Mouse (Mus musculus): ENCODE measurements around the gene Rusc2. TPM values are rescaled to one million over a fixed set of nuclear protein-coding genes. Genes with fewer than 3 reads are reported as not detected.

The Rusc2 gene
- 3.6 and 3.9 TPM in 2 replicates for polyA plus RNA-seq (2015; fragmentation: Nextera tagmentation; extraction: Ambion mirVana)

GRCm38 (mm10) chr4:43381408-43382154 is at the start of gene Rusc2:
TSS of gene Rusc2 (plus strand) at chr4:43381979.

DNA sequence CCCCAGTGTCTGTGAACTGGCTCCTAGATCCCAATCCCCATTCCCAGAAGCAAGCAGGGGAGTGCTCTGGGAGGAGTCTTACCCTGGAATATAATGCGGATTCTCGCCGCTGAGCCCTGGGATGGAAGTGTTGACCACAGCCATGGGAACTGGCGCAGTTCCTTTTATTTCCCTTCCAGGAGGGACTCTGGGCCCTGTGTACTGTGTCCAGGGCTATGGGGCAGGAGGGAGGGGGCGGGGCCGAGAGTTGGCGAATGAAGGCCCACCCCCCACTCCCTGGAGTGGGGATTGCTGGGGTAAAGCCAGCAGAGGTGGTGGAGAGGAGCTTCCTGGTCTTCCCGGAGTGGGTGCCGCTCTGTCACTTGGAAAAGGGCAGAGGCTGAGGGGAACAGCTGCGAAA is 47.2 kb downstream of the Rusc2 start, which contains the start of gene Fam166b:
Gene Fam166b (minus strand): TSS at position 189 of the 400 bp plus-strand sequence.

GRCm38 (mm10) chr4:43441639-43442038 is 59.9 kb downstream of the Rusc2 start, which contains the start of gene Tesk1:
TSS of gene Tesk1 (plus strand) at chr4:43441939.

DNA sequence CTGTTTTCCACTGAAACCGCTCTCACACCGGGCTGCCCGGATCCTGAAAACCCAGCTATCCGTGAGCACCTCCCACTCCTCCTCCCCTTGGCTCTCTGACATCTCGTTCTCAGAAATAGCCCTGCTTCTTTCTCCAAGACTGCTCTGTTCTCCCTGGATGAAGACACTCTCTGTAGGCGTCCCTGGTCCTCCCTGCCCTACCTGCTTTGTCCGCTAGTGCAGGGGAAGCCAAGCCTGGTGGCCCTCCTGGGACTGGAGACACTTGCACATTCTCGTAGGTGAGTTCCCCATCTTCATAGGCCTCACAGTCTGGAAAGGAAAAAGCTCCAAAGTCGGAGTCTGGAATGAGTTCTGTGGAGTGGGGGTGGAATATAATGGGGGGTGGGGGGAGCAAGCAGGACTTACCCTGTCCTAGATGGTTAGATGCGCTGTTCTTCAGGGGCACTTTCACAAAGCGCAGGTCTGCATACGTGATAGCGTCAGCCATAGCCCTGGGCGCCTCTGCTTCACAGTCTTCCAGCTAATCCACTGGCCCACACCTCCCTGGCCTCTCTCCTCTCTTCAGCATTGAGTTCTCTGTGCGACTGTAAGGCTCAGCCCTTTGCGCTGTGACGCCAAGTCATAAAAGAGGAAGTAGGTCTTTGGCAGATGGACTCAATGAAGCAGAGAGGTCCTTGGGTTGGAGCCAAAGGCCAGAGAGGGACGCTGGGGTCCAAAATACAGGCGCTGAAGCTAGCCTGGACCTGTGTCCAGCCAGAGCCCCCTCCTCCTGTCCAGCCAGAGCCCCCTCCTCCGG is 72.5 kb downstream of the Rusc2 start, which contains the start of gene Cd72:
Gene Cd72 (minus strand): TSS at position 588 of the 796 bp plus-strand sequence.

Other genes with a start within 250 kb of the Rusc2 start
- 0.82 and 1.6 TPM in 2 replicates for gene Atp8b5, start 114.8 kb upstream of the Rusc2 start, polyA plus RNA-seq (2015; fragmentation: Nextera tagmentation; extraction: Ambion mirVana)
- not detected in 2 replicates for gene Fam166b, start 47.2 kb downstream of the Rusc2 start, polyA plus RNA-seq (2015; fragmentation: Nextera tagmentation; extraction: Ambion mirVana)
- 1.3 and 2.5 TPM in 2 replicates for gene Tesk1, start 60.0 kb downstream of the Rusc2 start, polyA plus RNA-seq (2015; fragmentation: Nextera tagmentation; extraction: Ambion mirVana)
- 8.4 and 12.7 TPM in 2 replicates for gene Cd72, start 72.6 kb downstream of the Rusc2 start, polyA plus RNA-seq (2015; fragmentation: Nextera tagmentation; extraction: Ambion mirVana)
- gene Sit1, start 101.8 kb downstream of the Rusc2 start, polyA plus RNA-seq (2015; fragmentation: Nextera tagmentation; extraction: Ambion mirVana) = 0.59 and 1.4 TPM in 2 replicates
- 42.9 and 45.9 TPM in 2 replicates for gene Ccdc107, start 110.9 kb downstream of the Rusc2 start, polyA plus RNA-seq (2015; fragmentation: Nextera tagmentation; extraction: Ambion mirVana)
- gene Arhgef39, start 117.7 kb downstream of the Rusc2 start, polyA plus RNA-seq (2015; fragmentation: Nextera tagmentation; extraction: Ambion mirVana) = 38.1 and 40.1 TPM in 2 replicates
- gene Car9, start 125.0 kb downstream of the Rusc2 start, polyA plus RNA-seq (2015; fragmentation: Nextera tagmentation; extraction: Ambion mirVana) = 3.2 and 3.7 TPM in 2 replicates
- gene Tpm2, start 141.8 kb downstream of the Rusc2 start, polyA plus RNA-seq (2015; fragmentation: Nextera tagmentation; extraction: Ambion mirVana) = 63.0 and 70.1 TPM in 2 replicates
- 23.7 and 33.8 TPM in 2 replicates for gene Creb3, start 180.4 kb downstream of the Rusc2 start, polyA plus RNA-seq (2015; fragmentation: Nextera tagmentation; extraction: Ambion mirVana)
- gene Tln1, start 180.7 kb downstream of the Rusc2 start, polyA plus RNA-seq (2015; fragmentation: Nextera tagmentation; extraction: Ambion mirVana) = 62.7 and 73.4 TPM in 2 replicates
- 16.0 and 17.6 TPM in 2 replicates for gene Rgp1, start 196.7 kb downstream of the Rusc2 start, polyA plus RNA-seq (2015; fragmentation: Nextera tagmentation; extraction: Ambion mirVana)
- 16.9 and 18.2 TPM in 2 replicates for gene Gba2, start 196.9 kb downstream of the Rusc2 start, polyA plus RNA-seq (2015; fragmentation: Nextera tagmentation; extraction: Ambion mirVana)
- 0.54 and 0.72 TPM in 2 replicates for gene Msmp, start 202.5 kb downstream of the Rusc2 start, polyA plus RNA-seq (2015; fragmentation: Nextera tagmentation; extraction: Ambion mirVana)
- gene Npr2, start 250.0 kb downstream of the Rusc2 start, polyA plus RNA-seq (2015; fragmentation: Nextera tagmentation; extraction: Ambion mirVana) = 3.3 and 4.7 TPM in 2 replicates

All from spleen, postnatal 0 days (tissue).